Mouse (Mus musculus): ENCODE results near the gene Capn7.

DNA sequence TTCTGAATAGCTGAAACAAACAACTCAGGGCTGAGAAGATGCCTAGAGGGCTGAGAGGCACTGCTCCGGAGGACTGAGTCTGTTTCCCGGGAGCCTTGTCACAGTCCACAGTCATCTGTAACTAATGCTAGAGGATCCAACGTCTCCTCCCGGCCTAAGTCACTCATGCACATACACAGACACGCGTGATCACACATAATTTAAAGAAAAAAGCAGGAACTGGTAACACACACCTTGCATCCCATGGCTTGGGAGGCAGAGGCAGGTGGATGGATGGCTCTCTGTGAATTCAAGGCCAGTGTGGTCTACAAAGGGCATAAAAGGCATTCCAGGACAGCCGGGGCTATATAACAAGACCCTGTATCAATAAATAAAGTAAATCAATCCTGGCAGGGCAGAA, 84.5 kb downstream of the Capn7 start:
- TF ChIP-seq CTCF (IDR thresholded peaks at IDR 0.05; ENCODE audit: low read depth, low read length), result no peak
- no peak for TF ChIP-seq POLR2A (IDR thresholded peaks at IDR 0.05; ENCODE audit: insufficient read depth, low read length)
- no peak for TF ChIP-seq EP300 (IDR thresholded peaks at IDR 0.05; ENCODE audit: insufficient read depth, low read depth, low read length)
